In the genomic region with DNA sequence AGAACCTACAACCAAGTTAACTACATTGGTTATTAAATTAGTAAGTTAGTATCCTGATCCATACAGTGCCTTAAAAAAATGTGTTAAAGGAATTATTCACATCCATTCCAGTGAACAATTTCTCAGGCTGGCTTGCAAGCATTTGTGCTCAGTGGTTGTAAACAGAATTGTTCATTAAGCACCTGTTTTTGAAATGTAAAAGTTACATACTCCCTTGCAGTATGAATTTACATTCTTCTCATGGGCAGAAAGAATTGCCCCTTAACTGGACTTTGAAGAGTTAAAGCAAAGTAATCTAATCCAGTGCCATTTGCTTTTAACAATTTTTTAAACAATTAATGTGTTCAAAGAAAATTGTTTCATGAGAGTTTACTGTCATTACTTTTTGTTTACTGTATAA, we compare ENCODE assay signal across 23 mouse cellular contexts. TPM values are rescaled to one million over a fixed set of nuclear protein-coding genes. Genes with fewer than 3 reads are reported as not detected.
"Had no signal": no experiment of that assay in that cellular context is flagged by ENCODE, and none has a peak within 500 bp of the region (broad histone marks: within the 10 kb centered on the region; RNA-seq: fewer than 3 reads in every experiment).

No protein-coding gene starts in this region.

- H3K9me3 ChIP-seq: liver, embryonic 13.5 days; liver, embryonic 15.5 days; lung, embryonic 15.5 days; midbrain, embryonic 12.5 days; neural tube, embryonic 13.5 days; stomach, embryonic 15.5 days had no signal

- H3K4me3 ChIP-seq: liver, embryonic 13.5 days; liver, embryonic 15.5 days; lung, embryonic 15.5 days; megakaryocyte, embryonic 14.5 days; midbrain, embryonic 12.5 days; neural tube, embryonic 13.5 days; stomach, embryonic 15.5 days had no signal

- H3K36me3 ChIP-seq: liver, embryonic 13.5 days; liver, embryonic 15.5 days; lung, embryonic 15.5 days; midbrain, embryonic 12.5 days; neural tube, embryonic 13.5 days; stomach, embryonic 15.5 days had no signal

- H3K27ac ChIP-seq: liver, embryonic 13.5 days; liver, embryonic 15.5 days; lung, embryonic 15.5 days; macrophage; midbrain, embryonic 12.5 days; neural tube, embryonic 13.5 days; stomach, embryonic 15.5 days; stomach, postnatal 0 days had no signal

- DNase-seq: liver, embryonic 13.5 days; liver, postnatal 0 days; lung, adult 2 months; lung, postnatal 14 days; lung, postnatal 36 days; right cerebral cortex, postnatal 14 days; thymus, adult 2 months; thymus, postnatal 25 days; thymus, postnatal 4 days had no signal

- H3K4me2 ChIP-seq: liver, embryonic 11.5 days; liver, embryonic 13.5 days; liver, embryonic 15.5 days; lung, embryonic 15.5 days; midbrain, embryonic 12.5 days; neural tube, embryonic 13.5 days; stomach, embryonic 15.5 days had no signal

- H3K4me1 ChIP-seq: liver, embryonic 13.5 days; liver, embryonic 15.5 days; lung, embryonic 15.5 days; midbrain, embryonic 12.5 days; stomach, embryonic 15.5 days had no signal

- ATAC-seq: liver, postnatal 0 days; lung, postnatal 0 days had no signal

- H3K9ac ChIP-seq: liver, embryonic 13.5 days; liver, embryonic 15.5 days; liver, postnatal 0 days; lung, embryonic 15.5 days; midbrain, embryonic 12.5 days; neural tube, embryonic 13.5 days; stomach, embryonic 15.5 days had no signal

RNA-seq across cellular contexts. Expression of gene Pax1, which starts 9.6 kb away (rescaled TPM):
- total RNA-seq: megakaryocyte progenitor cell, adult 5-6 weeks; monocyte, adult 5-6 weeks; neutrophil, adult 5-6 weeks had no signal
- polyA plus RNA-seq: liver, embryonic 13.5 days; liver, embryonic 15.5 days; lung, postnatal 0 days; macrophage; midbrain, postnatal 0 days; stomach, embryonic 15.5 days; stomach, postnatal 0 days had no signal
